Mouse (Mus musculus): ENCODE measurements around the gene Apol7e.
A peak's percentile ranks its signal among the peaks of the same experiment; 100 is the strongest.
"Not testable (repeated sequence)": the region's sequence is repeated elsewhere in the genome, so short reads cannot be mapped to it uniquely, and the experiment has no call there.

DNA sequence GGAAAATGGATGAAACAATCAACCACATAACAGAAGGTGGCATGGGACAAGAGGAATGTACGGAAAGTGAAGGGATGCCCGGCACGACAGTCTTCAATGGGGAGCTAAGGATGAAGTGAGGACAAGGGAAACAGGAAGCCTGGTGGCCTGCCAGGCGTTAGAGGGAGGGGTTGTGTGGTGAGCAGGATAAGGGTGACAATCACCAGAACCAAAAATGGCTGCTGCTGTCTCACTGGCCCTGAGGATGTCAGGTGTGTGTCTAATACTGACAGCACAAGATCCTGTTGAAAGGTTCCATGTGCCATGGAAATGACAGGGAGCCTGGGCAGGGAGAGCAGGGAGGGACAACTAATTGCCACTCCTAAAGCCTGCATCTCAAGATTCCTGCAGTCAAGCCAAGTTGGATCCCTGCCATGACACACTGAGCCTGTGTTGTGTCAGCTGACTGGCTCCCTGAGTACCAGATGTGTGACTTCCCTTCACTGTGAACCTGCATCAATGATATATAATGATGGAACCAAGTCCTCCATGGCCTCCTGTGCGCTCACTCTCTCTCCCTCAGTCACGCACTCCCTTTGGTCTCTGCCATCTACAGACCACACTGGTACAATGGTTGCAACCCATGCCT is 26.9 kb downstream of the Apol7e start:
- TF ChIP-seq POLR2AphosphoS2 (IDR thresholded peaks at IDR 0.05; ENCODE audit: insufficient read length, low read depth); POLR2A (IDR thresholded peaks at IDR 0.05; ENCODE audit: insufficient read length, low read depth); TCF12 (IDR thresholded peaks at IDR 0.05; ENCODE audit: insufficient read depth, poor library complexity, severe bottlenecking); MAX (IDR thresholded peaks at IDR 0.05; ENCODE audit: low read depth); E2F4 (IDR thresholded peaks at IDR 0.05; ENCODE audit: insufficient read depth); CEBPB (IDR thresholded peaks at IDR 0.05; ENCODE audit: insufficient read depth, poor library complexity, severe bottlenecking); MYOD1 (IDR thresholded peaks at IDR 0.05; ENCODE audit: control insufficient read depth in 1 of 3, insufficient read length in 2 of 3, low read depth in 2 of 3); MYOG (IDR thresholded peaks at IDR 0.05; ENCODE audit: control insufficient read depth in 1 of 3, insufficient read depth in 1 of 3, insufficient read length in 2 of 3, low read depth in 2 of 3); SRF (IDR thresholded peaks at IDR 0.05; ENCODE audit: control insufficient read depth, insufficient read length, low read depth): not testable (repeated sequence)
- peak; percentile 40 for TF ChIP-seq USF1 (IDR thresholded peaks at IDR 0.05; ENCODE audit: low read depth)

All from myocyte (in vitro differentiated cells).